Mouse (Mus musculus): ENCODE results near the gene Frmd4b.

Frmd4b gene

DNA sequence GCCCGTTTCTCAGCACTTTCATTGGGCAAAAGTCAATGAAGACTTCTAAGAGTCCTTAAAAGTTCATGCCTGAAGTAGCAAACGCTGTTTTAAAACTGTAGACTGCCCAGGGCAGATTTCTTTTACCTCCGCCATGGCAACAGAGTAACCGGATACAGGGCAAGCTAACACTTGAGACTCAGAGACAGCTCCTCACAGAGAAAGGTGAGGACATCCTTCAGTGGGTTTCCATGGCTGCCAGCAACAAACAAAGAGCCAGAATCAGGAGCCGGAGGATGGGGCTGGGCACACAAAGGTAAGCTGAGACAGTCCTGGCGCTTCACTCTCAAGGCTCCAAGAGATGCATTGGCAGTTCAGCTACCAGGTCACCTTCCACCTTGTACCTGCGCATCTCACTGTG is 260.7 kb downstream of the Frmd4b start:
- DNase-seq (ENCODE audit: low spot score), result no peak

DNA sequence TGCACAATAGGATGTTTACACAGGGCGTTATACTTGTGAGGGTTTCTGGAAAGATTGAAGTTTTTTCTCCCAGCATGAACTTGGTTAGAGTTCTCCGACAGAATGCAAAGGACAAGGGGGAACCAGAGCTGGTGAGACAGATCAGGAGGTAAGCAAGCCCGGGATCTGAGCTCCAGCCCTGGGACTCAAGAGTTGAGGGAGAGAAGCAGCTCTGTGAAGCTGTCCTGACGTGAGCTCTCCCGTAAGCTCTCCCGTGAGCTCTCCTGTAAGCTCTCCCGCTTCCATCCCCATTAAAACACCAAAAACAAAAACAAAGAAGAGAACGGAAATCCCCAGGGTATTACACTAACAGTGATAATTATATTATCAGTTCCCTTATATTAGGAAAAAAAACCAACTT is 262.2 kb downstream of the Frmd4b start:
- DNase-seq (ENCODE audit: low spot score), result no peak

DNA sequence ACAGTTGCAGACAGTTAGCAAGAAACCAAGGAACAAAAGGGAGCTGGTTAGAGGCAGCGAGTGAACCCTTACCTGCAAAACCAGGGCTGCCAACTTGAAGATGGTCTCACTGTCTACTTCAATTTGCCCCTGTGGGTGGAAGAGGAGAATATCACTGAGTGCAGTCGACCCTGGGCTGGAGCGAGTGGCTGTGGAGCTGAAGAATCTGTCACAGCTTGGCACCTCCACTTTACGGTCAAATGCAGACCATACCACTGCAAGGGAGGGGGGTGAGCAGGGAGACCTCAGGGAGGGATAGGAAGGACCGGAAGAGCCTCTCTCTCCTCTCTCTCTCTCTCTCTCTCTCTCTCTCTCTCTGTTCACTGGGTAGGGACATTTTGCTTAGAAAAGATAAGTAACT is 263.4 kb downstream of the Frmd4b start:
- DNase-seq (ENCODE audit: low spot score), result no peak

DNA sequence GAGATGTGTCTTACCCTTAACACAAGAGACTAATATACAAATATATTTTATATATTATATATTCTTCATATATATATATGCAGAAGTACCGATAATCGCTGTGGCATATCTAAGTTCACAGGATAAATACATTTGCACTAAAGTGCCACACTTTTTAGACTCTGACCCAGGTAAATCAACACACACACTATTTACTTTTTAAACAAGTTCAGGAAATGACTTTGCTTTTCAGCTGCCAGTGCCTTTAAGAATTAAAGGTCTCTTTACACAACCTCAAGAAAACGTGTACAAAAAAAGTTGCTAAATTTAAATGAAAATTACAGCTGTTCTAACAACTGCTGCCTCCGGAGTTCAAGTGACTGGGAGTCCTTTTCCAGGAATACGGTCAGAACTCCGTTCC is 264.0 kb downstream of the Frmd4b start:
- no peak for DNase-seq (ENCODE audit: low spot score)

DNA sequence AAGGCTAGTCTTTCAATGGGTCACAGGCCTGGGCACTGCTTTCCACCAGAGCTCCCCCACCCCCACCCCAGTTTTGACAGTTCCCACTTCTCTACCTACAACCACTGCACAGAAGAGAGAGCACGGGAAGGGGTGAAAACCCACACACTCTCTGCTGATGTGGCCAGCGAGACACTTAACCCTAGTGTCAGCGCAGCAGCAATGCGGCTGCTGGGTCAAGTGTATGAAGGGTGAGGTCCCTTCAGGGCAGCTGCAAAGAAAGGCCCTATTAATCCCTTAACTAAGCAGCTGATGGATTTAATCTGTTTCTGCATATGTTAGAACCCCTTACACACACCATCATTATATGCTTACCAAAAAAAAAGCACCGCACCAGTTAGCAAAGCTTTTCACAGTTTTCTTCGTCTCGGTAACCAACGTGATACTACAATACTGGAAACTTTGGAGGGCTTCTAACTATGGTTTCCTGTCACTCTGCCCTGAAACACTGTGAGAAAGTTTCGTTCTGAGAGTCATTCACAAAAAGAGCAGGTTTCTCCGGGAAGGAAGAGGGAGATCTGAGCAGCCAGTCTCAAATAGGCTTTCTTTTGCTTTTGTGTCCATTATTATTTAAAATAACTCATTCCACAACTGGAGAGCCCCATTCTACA is 264.7 kb downstream of the Frmd4b start:
- DNase-seq (ENCODE audit: low spot score), result no peak

DNA sequence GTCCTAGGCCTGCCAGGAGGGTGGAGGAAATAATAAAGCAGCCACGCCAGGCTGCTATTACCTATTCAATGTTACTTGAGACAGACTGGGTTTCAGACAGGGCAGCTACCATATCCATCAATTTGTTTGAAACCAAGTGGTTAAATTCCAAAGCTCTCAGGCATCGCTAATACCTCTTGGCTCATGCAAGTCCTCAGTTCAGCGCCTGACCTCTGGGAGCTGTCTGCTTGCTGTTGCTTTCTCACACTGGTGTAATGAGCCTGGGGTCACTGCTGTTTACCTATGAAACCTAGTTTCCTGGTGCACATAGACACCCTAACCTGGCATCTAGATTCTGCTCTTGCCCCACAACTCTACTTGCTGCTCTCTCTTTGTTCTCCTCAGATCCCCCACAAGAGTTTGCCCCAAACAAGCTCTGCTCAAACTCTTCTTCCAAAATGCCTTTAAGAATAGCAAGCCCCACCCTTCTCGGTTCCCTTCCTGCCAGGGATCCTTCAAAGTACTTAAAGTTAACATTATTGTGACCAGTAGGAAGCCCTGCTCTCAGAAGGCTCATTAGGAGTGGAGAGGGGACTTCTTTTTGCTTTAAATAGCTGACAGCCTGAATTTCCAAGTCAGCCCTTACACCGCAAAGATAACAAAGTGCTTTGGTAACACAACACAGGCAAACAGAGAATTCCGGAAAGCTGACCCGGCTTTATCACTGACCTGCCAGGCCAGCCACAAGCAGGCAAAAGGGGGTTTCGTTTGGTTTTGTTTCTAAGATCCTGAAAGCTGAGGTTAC is 267.8 kb downstream of the Frmd4b start:
- DNase-seq (ENCODE audit: low spot score), result no peak

DNA sequence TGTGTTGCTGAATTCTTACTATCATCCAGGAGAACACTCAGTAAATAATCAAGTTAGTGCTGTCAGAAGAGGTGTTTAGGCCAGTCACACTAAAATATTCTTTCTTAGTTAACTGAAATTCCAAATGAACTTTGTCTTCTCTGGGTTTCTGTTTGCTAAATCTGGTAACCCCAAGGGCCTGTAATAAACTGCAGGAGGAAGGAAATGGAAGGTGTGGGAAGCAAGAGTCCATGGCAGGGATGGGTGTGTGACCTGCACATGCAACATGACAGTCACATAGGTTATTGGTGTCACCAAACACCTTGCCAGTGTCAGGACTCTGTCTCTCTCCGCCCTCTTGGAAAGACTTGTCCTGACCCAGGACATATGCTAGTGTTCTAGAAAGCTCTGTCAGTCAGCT is 270.4 kb downstream of the Frmd4b start:
- no peak for DNase-seq (ENCODE audit: low spot score)

DNA sequence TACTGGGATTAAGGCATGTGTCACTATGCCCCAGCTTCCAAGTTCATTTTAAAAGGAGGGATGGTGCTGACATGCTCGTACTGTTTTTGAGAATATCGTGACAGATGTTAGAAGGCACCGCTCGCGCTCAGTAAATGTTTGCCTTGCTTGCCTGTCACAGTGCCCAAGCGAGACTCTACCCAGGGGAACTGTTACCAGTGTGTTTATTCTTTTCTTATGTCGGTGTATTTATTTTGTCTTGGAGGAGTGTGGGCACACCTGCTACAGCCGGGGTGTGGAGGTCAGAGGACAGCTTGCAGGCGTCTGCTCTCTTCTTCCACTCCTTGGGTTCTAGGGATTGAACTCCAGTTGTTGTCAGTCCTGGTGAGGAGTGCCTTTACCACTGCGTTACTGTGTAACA is 270.8 kb downstream of the Frmd4b start:
- no peak for DNase-seq (ENCODE audit: low spot score)

DNA sequence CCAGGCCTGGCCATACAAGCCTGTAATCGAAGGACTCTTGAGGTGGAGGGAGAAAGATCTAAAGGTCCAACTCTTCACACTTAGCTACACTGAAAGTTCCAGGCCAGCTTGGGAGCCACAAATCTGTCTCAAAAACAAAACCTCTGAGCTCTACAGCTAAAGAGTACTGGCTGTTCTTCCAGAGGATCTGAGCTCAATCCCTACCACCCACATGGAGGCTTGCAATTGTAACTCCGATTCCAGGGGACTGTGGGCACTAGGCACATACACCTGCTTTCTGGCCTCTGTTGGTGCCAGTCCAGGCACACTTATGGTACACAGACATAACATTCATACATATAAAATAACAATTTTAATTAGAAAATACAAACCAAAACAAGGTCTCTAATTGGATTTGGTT is 271.4 kb downstream of the Frmd4b start:
- no peak for DNase-seq (ENCODE audit: low spot score)

DNA sequence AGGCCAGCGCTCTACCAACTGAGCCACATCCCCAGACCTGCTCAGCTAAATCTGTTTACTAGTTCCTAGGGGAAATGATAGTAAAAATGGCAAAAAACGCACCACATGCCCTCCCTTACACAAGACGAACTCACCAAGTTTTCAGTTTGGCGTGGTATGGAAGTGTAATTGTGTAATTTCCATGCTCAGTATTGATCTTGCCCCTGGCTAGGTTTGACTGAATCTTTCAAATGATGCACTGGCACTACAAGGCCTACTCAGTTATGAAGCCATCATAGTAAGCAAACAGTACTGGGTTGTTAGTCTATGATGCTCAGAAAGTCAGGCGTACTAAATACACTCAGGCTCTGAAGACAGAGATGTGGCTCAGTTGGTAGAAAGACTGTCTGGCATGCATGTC is 275.2 kb downstream of the Frmd4b start:
- no peak for DNase-seq (ENCODE audit: low spot score)

DNA sequence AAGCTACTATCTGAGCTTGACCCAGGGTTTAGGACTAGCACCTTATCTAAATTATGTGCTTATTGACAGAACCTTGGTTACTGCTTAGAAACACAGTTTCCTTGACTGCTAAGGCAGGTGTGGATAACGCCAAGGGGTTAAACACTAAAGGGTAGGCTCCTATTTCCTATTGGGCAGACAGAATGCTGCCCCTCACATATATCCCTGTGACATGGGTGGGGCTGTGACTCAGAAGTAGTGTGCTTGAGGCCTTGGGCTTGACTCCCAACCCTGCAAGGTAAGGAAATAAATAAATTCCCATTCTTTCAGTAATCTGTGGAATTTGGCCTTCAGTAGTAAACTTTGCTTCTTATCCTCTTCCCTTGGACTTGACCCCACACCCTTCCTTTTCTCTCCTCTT is 275.7 kb downstream of the Frmd4b start:
- no peak for DNase-seq (ENCODE audit: low spot score)

DNA sequence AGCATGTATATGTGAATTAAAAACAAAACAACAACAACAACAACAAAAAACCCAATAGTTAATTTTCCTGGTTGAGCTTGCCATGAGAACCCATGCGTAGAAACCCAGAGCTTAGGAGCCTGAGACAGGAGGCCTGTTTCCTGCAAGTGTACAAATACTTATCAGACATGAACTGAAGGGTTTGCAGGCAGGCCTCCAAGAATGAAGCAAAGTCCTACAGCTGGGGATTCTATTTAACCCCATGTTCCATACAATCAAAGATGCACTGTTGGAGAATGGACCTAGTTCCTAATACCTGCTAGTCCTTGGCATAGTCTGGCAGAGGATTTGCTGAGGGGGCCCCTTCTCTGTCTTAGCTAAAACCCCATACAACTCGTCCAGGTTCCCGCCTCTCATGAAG is 276.2 kb downstream of the Frmd4b start:
- no peak for DNase-seq (ENCODE audit: low spot score)

DNA sequence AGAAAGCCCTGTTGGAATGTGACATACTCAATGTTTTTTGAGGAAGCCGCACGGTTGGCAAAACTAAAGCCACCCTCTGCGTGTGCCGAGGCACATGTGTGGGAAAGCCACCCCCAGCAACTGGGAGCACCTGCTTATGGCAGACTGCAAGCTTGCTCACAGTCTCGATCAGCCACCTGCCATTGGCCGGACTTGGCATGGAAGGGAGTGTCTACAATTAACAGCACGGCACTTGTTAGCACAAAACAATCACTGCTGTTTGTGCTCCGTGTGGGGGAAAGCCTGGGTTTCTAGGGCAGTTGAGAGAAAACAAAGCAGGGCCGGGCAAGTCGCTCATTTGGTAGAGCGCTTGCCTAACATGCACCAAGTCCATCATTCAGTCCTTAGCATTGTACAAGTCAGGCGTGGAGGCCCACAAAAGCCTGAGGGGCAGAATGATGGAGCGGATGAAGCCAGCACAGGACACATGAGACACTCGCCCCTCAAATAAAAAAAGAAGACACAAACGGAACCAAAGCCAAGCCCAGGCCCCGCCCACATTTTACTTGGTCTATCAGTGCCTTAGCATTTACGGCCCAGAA is 277.0 kb downstream of the Frmd4b start:
- no peak for DNase-seq (ENCODE audit: low spot score)

DNA sequence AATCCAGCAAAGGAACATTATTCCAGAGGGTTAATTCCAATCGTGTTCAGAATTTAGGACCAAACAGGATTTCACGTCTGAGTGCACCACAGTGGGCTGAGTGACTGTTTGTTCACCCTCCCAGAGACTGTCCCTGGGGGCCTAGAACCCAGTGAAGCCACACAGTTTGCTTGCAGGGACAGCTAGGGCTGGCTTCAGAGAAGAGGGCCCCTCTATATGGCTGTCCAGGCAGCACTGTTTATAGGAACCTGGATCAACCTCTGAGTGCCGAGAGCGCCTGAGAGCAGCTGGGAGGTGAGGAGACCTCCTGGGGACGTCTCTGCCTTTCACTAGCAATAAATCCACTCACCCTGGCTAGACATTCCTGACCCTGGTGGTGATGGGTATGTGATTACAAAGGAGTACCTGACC is 278.1 kb downstream of the Frmd4b start:
- DNase-seq (ENCODE audit: low spot score), result no peak

DNA sequence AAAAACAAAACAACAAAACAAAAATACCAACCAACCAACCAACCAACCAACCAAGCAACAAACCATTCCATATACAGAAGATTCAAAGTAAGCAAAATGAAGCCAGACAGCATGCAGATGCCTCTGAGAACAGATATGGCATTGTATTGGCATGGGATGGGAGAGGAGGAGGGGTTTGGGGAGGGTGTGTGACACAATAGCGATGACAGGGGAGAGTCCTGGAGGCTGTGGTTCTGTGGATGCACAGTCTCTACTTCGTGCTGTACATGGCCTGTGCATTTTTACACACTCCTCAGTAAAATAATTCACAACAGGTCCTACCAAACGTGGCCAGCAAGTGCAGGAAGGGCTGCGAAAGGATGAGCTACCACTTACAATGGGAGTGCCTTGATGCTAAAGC is 278.5 kb downstream of the Frmd4b start:
- DNase-seq (ENCODE audit: low spot score), result no peak

DNA sequence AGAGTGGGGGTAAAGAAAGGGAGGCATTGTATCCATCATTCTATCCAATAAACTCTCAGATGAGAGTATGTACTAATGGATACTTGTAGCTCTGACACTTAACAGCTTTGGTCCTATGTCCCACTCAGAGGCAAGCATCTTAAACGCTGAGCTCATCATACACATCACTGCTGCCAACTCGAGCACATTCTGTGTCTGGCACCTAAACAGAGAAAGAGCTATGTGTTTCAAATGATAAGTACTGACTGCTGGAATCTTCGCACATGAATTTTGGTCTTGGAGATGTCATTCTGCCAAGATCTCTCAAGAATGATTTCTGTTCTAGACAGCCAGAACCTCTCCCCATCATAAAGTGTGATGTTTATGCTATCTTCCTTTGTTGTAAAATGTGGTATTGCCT is 284.0 kb downstream of the Frmd4b start:
- no peak for DNase-seq (ENCODE audit: low spot score)

DNA sequence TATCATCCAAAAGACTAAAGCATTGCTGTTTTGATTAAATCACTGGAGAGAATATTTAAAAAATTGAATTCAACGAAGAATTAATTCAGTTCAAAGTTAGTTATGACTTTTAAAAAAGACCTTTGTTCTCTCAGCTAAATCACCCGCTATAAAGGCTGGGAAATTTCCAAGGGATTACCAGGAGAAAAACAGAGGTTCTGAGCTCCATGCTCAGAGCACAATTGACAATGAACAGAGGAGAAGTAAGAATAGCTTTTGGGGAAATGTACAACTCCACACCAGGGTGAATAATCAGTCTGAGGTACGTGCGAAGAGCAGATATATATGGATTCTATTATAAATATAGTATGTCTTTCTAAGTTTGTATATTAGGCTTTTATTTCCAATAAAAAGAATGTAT is 293.4 kb downstream of the Frmd4b start:
- DNase-seq (ENCODE audit: low spot score), result no peak

DNA sequence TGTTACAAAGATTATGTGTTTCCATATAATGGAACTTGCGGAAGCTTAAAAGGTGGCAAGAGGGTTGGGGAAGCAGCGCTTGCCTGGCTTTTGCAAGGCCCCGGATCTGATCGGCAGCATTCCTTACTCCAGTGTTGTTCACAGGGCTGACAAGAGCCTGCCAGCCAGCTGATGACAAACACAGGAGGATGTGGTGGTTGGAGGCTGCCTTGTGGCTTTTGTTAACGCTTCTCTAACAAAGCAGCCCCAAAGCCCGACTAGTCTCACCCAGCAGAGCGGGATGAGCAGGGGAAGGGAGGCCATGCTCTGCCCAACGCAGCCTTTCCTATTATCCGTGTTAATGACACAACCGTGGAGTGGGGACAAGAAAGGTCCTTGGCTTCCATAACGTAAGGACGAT is 295.2 kb downstream of the Frmd4b start:
- DNase-seq (ENCODE audit: low spot score), result no peak

DNA sequence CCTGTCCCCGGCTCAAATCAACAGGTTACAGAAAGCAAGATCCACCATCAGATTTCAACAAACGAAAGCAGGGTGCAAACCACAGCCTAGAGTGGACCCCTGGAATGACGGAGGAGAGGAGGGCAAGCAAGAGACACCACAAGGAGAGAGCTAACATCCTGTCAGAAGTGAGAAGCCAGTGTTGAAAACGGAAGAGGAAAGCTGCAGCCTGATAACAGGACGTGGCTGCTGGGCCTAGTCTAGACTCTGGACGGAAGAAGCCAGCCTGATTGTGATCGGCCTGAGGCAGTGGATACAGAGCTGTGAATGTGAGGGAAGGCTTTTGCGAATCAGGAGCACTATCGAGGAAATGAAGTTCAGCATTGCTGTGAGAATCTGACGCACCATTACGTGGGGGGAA is 296.2 kb downstream of the Frmd4b start:
- no peak for DNase-seq (ENCODE audit: low spot score)

DNA sequence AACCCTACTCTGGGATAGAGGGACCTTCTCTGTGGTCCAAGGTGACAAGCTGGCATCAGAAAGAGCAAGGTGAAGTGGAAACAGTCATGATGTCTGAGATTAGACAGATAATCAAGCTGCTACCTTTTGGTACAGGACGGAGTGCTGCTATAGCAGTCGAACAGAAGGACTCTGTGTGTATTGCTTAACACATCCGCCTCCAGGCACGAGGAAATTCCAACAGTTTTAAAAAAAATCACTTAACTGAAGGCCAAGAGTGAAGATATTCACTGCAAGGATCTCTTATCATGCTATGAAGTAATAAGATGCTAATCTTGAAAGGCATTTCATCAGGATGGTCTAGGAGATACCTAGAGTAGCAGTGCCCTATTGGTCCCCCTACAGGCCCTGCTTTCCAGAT is 298.3 kb downstream of the Frmd4b start:
- DNase-seq (ENCODE audit: low spot score), result no peak

DNA sequence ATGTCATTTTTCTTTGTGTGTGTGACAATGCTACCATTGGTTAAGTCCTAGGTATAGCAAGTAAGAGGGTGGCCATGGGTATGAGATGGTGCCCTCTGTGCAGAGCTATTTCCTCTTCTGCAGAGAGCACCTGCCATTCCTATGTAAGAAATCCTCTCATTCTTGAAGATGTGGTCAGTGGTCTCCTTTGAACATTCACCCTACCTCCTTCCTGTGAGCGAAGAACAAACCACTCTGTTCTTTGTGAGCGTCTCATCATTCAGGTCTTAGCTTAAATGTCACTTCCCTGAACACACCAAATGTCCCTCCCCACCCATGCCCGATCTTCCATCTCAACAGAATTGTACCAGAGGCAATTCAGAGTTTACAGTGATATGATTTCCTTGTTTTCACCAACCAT is 299.4 kb downstream of the Frmd4b start:
- DNase-seq (ENCODE audit: low spot score), result no peak

DNA sequence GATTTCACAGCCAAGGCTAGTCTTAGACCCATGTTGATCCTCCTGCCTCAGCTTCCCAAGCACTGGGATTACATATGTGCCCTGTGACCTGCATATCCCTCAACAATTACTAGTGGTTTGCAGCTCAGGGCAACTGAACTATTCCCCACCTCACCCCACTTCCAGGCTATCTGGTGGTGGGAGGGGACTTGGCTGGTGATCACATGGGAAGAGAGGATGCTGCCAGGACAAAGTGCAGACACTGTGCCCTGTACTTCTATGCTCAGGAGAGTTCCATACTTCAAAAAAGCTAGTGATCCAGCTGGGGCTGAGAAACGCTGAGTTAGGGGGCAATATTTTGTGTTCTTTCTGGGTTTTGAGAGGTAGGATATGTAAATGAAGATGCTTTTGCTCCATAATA is 300.6 kb downstream of the Frmd4b start:
- DNase-seq (ENCODE audit: low spot score), result no peak

DNA sequence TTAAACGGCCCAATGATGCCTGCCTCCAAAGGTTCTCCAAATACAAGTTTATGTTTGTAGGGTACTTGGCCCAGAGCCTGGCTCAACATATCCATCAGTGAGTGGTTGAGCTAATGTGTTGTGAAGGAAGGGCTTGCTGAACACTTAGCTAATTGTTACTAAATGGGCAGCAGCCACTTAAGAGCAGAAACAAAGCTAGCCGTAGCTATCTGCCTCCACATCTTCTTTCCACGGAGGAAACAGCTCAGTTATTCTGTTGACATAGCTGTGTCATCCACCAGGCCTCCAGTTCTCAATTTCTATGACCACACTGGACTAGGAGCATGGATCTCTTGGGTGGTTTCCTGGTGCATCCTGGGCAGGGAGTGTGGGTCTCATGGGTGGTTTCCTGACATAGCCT is 302.0 kb downstream of the Frmd4b start:
- no peak for DNase-seq (ENCODE audit: low spot score)

DNA sequence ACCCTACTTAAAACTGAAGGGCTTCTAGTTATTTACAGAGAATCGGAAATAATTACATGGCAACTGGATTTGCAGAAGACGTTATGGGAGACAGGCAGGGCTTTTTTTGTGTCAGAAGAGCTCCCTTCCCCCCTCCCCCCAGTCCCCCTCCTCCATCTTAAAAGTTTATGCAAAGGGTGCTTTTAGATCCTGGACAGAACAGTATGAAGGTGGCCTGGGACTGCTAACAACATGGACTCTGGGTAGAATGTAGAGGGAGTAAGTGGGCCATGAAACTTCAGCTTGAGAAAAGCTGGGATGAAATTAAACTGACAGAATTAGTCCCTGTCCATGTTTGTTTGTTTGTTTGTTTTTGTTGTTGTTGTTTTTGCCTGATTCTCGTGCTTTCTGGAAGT is 304.8 kb downstream of the Frmd4b start:
- no peak for DNase-seq (ENCODE audit: low spot score)

All from ovary, postnatal 10 days (tissue).